Mouse (Mus musculus): ENCODE results near the gene Setd2. TPM values are rescaled to one million over a fixed set of nuclear protein-coding genes. Genes with fewer than 3 reads are reported as not detected.
A peak's percentile ranks its signal among the peaks of the same experiment; 100 is the strongest.

The Setd2 gene
- polyA plus RNA-seq, 1 experiment from 2014 or later: 9.6 TPM

DNA sequence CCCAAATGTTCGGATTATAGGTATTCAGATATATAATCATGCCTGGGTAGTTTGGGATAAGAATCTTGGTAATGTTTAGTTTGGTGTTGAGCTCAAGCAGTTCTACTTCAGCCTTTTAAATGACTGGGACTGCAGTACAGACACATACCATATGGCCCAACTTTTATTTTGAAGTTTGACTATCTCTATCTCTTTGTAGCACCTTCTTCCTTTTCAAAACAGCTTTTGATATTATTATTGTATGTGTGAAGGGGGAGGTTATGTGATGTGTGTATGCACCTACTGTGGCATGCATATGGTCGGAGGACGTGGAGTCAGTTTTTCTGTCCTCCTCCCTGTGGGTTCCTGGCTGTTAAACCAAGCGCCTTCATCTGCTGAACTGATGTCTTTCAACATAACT, 9.6 kb downstream of the Setd2 start:
- Histone ChIP-seq H3K9ac (replicated peaks) (no peak overlapping the region), H3K27me3 (ENCODE audit: insufficient read depth, low read length) (no peaks in the 10 kb centered on the region), H3K27ac (ENCODE audit: low read depth) (no peak overlapping the region), H3K4me3 (ENCODE audit: low read depth, low read length) (no peak overlapping the region), H3K9me3 (ENCODE audit: low read length) (no peaks in the 10 kb centered on the region), H3K4me1 (ENCODE audit: insufficient read depth) (peaks cover 4% of the 10 kb centered on the region), H3K4me2 (ENCODE audit: low read depth, low read length) (no peak overlapping the region), H3K36me3 (replicated peaks; ENCODE audit: insufficient read depth, low read length) (0 out of 2 replicates have a peak, but pooled peaks cover 2% of the 10 kb centered on the region)
- TF ChIP-seq EP300 (IDR thresholded peaks at IDR 0.05; ENCODE audit: low read depth): no peak
- no peak for TF ChIP-seq CTCF (IDR thresholded peaks at IDR 0.05; ENCODE audit: low read depth)
- 53% methylated on average over 4 of the region's 4 CpGs for WGBS (ENCODE audit: insufficient replicate concordance)
- ATAC-seq (0 out of 2 replicates have a peak, but pooled peaks have one; percentile 8), DNase-seq (no peak)

- H3K36me3 ChIP-seq (replicated peaks; ENCODE audit: insufficient read depth, low read length): peaks cover 60% of the 10 kb centered on the region
- H3K4me2 ChIP-seq (ENCODE audit: low read depth, low read length): no peak overlapping the region
Observed at GRCm38 (mm10) chr9:110548261-110548660, 15.9 kb downstream of the Setd2 start.

GRCm38 (mm10) chr9:110568309-110568708, 35.9 kb downstream of the Setd2 start:
- Histone ChIP-seq H3K27me3 (ENCODE audit: insufficient read depth, low read length) (no peaks in the 10 kb centered on the region), H3K9me3 (ENCODE audit: low read length) (no peaks in the 10 kb centered on the region), H3K4me2 (ENCODE audit: low read depth, low read length) (no peak overlapping the region), H3K27ac (ENCODE audit: low read depth) (no peak overlapping the region), H3K9ac (replicated peaks) (no peak overlapping the region), H3K4me3 (ENCODE audit: low read depth, low read length) (no peak overlapping the region), H3K36me3 (replicated peaks; ENCODE audit: insufficient read depth, low read length) (peaks cover 66% of the 10 kb centered on the region), H3K4me1 (ENCODE audit: insufficient read depth) (no peaks in the 10 kb centered on the region)
- TF ChIP-seq CTCF (IDR thresholded peaks at IDR 0.05; ENCODE audit: low read depth) (peak; percentile 45; the same call in 1 of the 2 replicates), EP300 (IDR thresholded peaks at IDR 0.05; ENCODE audit: low read depth) (no peak)
- no peak for ATAC-seq
- no peak for DNase-seq

More at GRCm38 (mm10) chr9:110548261-110548660, 15.9 kb downstream of the Setd2 start:
- ATAC-seq (no peak), DNase-seq (no peak)
- 81% methylated on average over 19 of the region's 19 CpGs for WGBS (ENCODE audit: insufficient replicate concordance)
- Histone ChIP-seq H3K27me3 (ENCODE audit: insufficient read depth, low read length) (no peaks in the 10 kb centered on the region), H3K27ac (ENCODE audit: low read depth) (no peak overlapping the region), H3K9me3 (ENCODE audit: low read length) (no peaks in the 10 kb centered on the region), H3K4me3 (ENCODE audit: low read depth, low read length) (no peak overlapping the region), H3K4me1 (ENCODE audit: insufficient read depth) (no peaks in the 10 kb centered on the region), H3K9ac (replicated peaks) (no peak overlapping the region)
- TF ChIP-seq CTCF (IDR thresholded peaks at IDR 0.05; ENCODE audit: low read depth) (no peak), EP300 (IDR thresholded peaks at IDR 0.05; ENCODE audit: low read depth) (no peak)

GRCm38 (mm10) chr9:110582161-110582560, 49.8 kb downstream of the Setd2 start:
- ATAC-seq (no peak), DNase-seq (no peak)
- no peaks in the 10 kb centered on the region for H3K9me3 ChIP-seq (ENCODE audit: low read length)
- H3K4me2 ChIP-seq (ENCODE audit: low read depth, low read length): no peak overlapping the region
- no peaks in the 10 kb centered on the region for H3K4me1 ChIP-seq (ENCODE audit: insufficient read depth)
- H3K27ac ChIP-seq (ENCODE audit: low read depth): no peak overlapping the region
- no peak overlapping the region for H3K4me3 ChIP-seq (ENCODE audit: low read depth, low read length)
- 83% methylated on average over 2 of the region's 2 CpGs for WGBS (ENCODE audit: insufficient replicate concordance)
- H3K9ac ChIP-seq (replicated peaks): no peak overlapping the region
- H3K36me3 ChIP-seq (replicated peaks; ENCODE audit: insufficient read depth, low read length): peaks cover 27% of the 10 kb centered on the region
- no peaks in the 10 kb centered on the region for H3K27me3 ChIP-seq (ENCODE audit: insufficient read depth, low read length)
- no peak for TF ChIP-seq CTCF (IDR thresholded peaks at IDR 0.05; ENCODE audit: low read depth)

DNA sequence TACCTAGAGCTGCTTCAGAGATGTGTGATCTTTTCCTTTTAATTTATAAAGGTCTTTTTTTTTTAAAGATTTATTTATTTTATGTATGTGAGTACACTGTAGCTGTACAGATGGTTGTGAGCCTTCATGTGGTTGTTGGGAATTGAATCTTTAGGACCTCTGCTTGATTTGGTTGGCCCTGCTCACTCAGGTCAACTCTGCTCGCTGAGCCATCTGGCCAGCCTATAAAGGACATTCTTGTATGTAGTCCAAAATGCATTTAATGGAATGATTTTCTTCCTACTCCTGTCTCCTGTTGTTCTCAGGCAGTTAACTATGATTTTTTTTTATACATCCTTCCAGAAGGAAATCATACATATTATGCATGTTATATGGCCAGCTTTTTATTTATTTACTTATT, 51.1 kb downstream of the Setd2 start:
- Histone ChIP-seq H3K4me3 (ENCODE audit: low read depth, low read length) (no peak overlapping the region), H3K4me2 (ENCODE audit: low read depth, low read length) (no peak overlapping the region), H3K4me1 (ENCODE audit: insufficient read depth) (no peaks in the 10 kb centered on the region), H3K9ac (replicated peaks) (no peak overlapping the region), H3K36me3 (replicated peaks; ENCODE audit: insufficient read depth, low read length) (peaks cover 23% of the 10 kb centered on the region), H3K9me3 (ENCODE audit: low read length) (no peaks in the 10 kb centered on the region), H3K27me3 (ENCODE audit: insufficient read depth, low read length) (no peaks in the 10 kb centered on the region), H3K27ac (ENCODE audit: low read depth) (no peak overlapping the region)
- ATAC-seq (no peak), DNase-seq (no peak)
- 79% methylated on average over 1 of the region's 1 CpGs for WGBS (ENCODE audit: insufficient replicate concordance)
- no peak for TF ChIP-seq CTCF (IDR thresholded peaks at IDR 0.05; ENCODE audit: low read depth)
- no peak for TF ChIP-seq EP300 (IDR thresholded peaks at IDR 0.05; ENCODE audit: low read depth)

DNA sequence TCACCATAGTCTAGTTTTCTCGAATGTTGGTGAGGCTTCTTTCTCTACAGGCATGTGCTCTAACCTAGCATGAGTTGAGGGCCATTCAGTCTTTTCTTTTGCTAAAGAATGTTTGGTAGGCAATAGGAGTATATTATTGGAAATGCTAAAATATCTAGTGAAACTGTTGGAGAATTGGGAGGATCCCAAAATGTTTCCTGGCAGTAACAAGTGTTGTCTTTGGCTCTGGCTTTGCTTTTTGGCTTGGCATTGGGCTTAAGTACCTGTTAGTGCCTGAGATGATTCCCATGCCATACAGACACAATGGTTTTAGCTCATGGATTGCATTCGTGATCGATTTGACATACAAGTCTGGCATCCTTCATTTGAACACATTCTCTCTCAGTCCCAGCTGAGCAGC, 79.1 kb downstream of the Setd2 start:
- Histone ChIP-seq H3K4me2 (ENCODE audit: low read depth, low read length) (no peak overlapping the region), H3K27me3 (ENCODE audit: insufficient read depth, low read length) (no peaks in the 10 kb centered on the region), H3K27ac (ENCODE audit: low read depth) (no peak overlapping the region), H3K4me3 (ENCODE audit: low read depth, low read length) (no peak overlapping the region), H3K4me1 (ENCODE audit: insufficient read depth) (no peaks in the 10 kb centered on the region), H3K9me3 (ENCODE audit: low read length) (no peaks in the 10 kb centered on the region), H3K36me3 (replicated peaks; ENCODE audit: insufficient read depth, low read length) (peaks cover 53% of the 10 kb centered on the region), H3K9ac (replicated peaks) (no peak overlapping the region)
- no peak for TF ChIP-seq CTCF (IDR thresholded peaks at IDR 0.05; ENCODE audit: low read depth)
- TF ChIP-seq EP300 (IDR thresholded peaks at IDR 0.05; ENCODE audit: low read depth): no peak
- ATAC-seq (no peak), DNase-seq (no peak)
- 82% methylated on average over 3 of the region's 3 CpGs for WGBS (ENCODE audit: insufficient replicate concordance)

GRCm38 (mm10) chr9:110617081-110617480, 84.7 kb downstream of the Setd2 start:
- ATAC-seq (no peak), DNase-seq (no peak)
- no peaks in the 10 kb centered on the region for H3K9me3 ChIP-seq (ENCODE audit: low read length)
- no peak overlapping the region for H3K4me2 ChIP-seq (ENCODE audit: low read depth, low read length)
- no peak overlapping the region for H3K9ac ChIP-seq (replicated peaks)
- H3K36me3 ChIP-seq (replicated peaks; ENCODE audit: insufficient read depth, low read length): peaks cover 63% of the 10 kb centered on the region
- H3K4me3 ChIP-seq (ENCODE audit: low read depth, low read length): no peak overlapping the region
- H3K27me3 ChIP-seq (ENCODE audit: insufficient read depth, low read length): no peaks in the 10 kb centered on the region
- no peaks in the 10 kb centered on the region for H3K4me1 ChIP-seq (ENCODE audit: insufficient read depth)
- no peak for TF ChIP-seq EP300 (IDR thresholded peaks at IDR 0.05; ENCODE audit: low read depth)
- no peak for TF ChIP-seq CTCF (IDR thresholded peaks at IDR 0.05; ENCODE audit: low read depth)
- H3K27ac ChIP-seq (ENCODE audit: low read depth): no peak overlapping the region
- 74% methylated on average over 3 of the region's 3 CpGs for WGBS (ENCODE audit: insufficient replicate concordance)
